Mouse (Mus musculus) CH12.LX (cell line): ENCODE data around the gene Samsn1. TPM values are rescaled to one million over a fixed set of nuclear protein-coding genes. Genes with fewer than 3 reads are reported as not detected.

Experiments
- DNase-seq: peaks from one replicate; pipeline ENCODE4 v3.0.0-alpha.2; 2013; ENCODE audit errors: extremely low read depth
- H3K27ac ChIP-seq: 2 replicates; pipeline ENCODE4 v1.5.1; 2012; ENCODE audit warnings: low read depth, mild to moderate bottlenecking, control low read depth, moderate library complexity; ENCODE audit not compliant: insufficient read depth
- H3K27me3 ChIP-seq: replicated peaks from 2 replicates; pipeline ENCODE3; 2012; ENCODE audit warnings: inconsistent platforms
- H3K36me3 ChIP-seq, 2 experiments: replicated peaks in 1 of 2; 2 replicates each; pipeline versions ENCODE3 to v1.6.1; 2012; ENCODE audit warnings: inconsistent platforms in 1 of 2, low read length in 1 of 2, mild to moderate bottlenecking in 1 of 2, mixed read lengths in 1 of 2, moderate library complexity in 1 of 2; ENCODE audit not compliant: control insufficient read depth in 1 of 2, insufficient read depth in 1 of 2
- H3K4me1 ChIP-seq, 2 experiments: 2 replicates each; pipeline ENCODE4 v1.6.1; 2012; ENCODE audit warnings: inconsistent platforms in 1 of 2, moderate library complexity in 1 of 2; ENCODE audit not compliant: insufficient read depth in 2 of 2, control insufficient read depth in 1 of 2
- H3K4me2 ChIP-seq: 2 replicates; pipeline ENCODE4 v1.6.1; 2012; ENCODE audit warnings: low read depth, mild to moderate bottlenecking, control low read depth; ENCODE audit not compliant: poor library complexity, insufficient read depth, severe bottlenecking
- H3K4me3 ChIP-seq, 3 experiments: fragments of 150-350 bp in 1 of 3; sonication (generic) in 1 of 3; replicated peaks in 1 of 3; 2 replicates each; pipeline versions ENCODE3 to v1.5.1; 2011 to 2012; ENCODE audit warnings: low read depth in 2 of 3, low read length in 2 of 3, mild to moderate bottlenecking in 2 of 3, moderate library complexity in 2 of 3, control low read depth in 1 of 3, improper control_type of control experiment in 1 of 3, inconsistent platforms in 1 of 3, mixed read lengths in 1 of 3; ENCODE audit not compliant: poor library complexity in 1 of 3
- H3K79me2 ChIP-seq: replicated peaks from 2 replicates; pipeline ENCODE4 v1.6.1; 2012; ENCODE audit warnings: mild to moderate bottlenecking, moderate library complexity; ENCODE audit not compliant: control insufficient read depth, poor library complexity, insufficient read depth, severe bottlenecking; ENCODE audit errors: extremely low read depth
- H3K9ac ChIP-seq: 2 replicates; pipeline ENCODE4 v1.6.1; 2012; ENCODE audit warnings: low read depth, mild to moderate bottlenecking, control low read depth, moderate library complexity; ENCODE audit not compliant: insufficient read depth
- H3K9me3 ChIP-seq: replicated peaks from 2 replicates; pipeline ENCODE3; 2012; ENCODE audit warnings: low read length, inconsistent platforms, mixed read lengths
- BHLHE40 ChIP-seq: IDR thresholded peaks from 2 replicates; pipeline ENCODE4 v1.6.1; 2011; ENCODE audit warnings: mild to moderate bottlenecking, low read depth, low read length, improper control_type of control experiment
- CHD1 ChIP-seq: IDR thresholded peaks from 2 replicates; pipeline ENCODE4 v1.6.1; 2012; ENCODE audit warnings: low read depth, low read length, improper control_type of control experiment, inconsistent platforms
- CTCF ChIP-seq, 2 experiments: IDR thresholded peaks in 1 of 2; conservative IDR thresholded peaks in 1 of 2; 2 replicates each; pipeline ENCODE4 v1.5.1; 2011 to 2012; ENCODE audit warnings: low read depth in 2 of 2, low read length in 2 of 2, improper control_type of control experiment in 1 of 2, inconsistent platforms in 1 of 2, mild to moderate bottlenecking in 1 of 2, moderate library complexity in 1 of 2
- ETS1 ChIP-seq: conservative IDR thresholded peaks from 2 replicates; pipeline ENCODE4 v1.6.1; 2012; ENCODE audit warnings: low read depth, mild to moderate bottlenecking, inconsistent platforms, low read length, improper control_type of control experiment, moderate library complexity
- HCFC1 ChIP-seq: IDR thresholded peaks from 2 replicates; pipeline ENCODE4 v1.6.1; 2012; ENCODE audit warnings: low read depth, mild to moderate bottlenecking, inconsistent platforms, low read length, improper control_type of control experiment
- JUND ChIP-seq: conservative IDR thresholded peaks from 2 replicates; pipeline ENCODE4 v1.6.1; 2011; ENCODE audit warnings: low read depth, low read length, improper control_type of control experiment
- MAFK ChIP-seq: IDR thresholded peaks from 2 replicates; pipeline ENCODE4 v1.6.1; 2011; ENCODE audit warnings: low read length, improper control_type of control experiment; ENCODE audit not compliant: insufficient replicate concordance
- MAZ ChIP-seq: IDR thresholded peaks from 2 replicates; pipeline ENCODE4 v1.6.1; 2012; ENCODE audit warnings: low read depth, mild to moderate bottlenecking, inconsistent platforms, low read length, improper control_type of control experiment, moderate library complexity
- MEF2A ChIP-seq: IDR thresholded peaks from 2 replicates; pipeline ENCODE4 v1.6.1; 2014; ENCODE audit warnings: low read depth, mild to moderate bottlenecking, inconsistent platforms, low read length, improper control_type of control experiment, borderline replicate concordance
- NELFE ChIP-seq: IDR thresholded peaks from 2 replicates; pipeline ENCODE4 v1.6.1; 2011; ENCODE audit warnings: low read depth, low read length, improper control_type of control experiment
- SIN3A ChIP-seq: IDR thresholded peaks from 2 replicates; pipeline ENCODE4 v1.6.1; 2012; ENCODE audit warnings: low read length, improper control_type of control experiment, inconsistent platforms
- SMC3 ChIP-seq: IDR thresholded peaks from 2 replicates; pipeline ENCODE4 v1.6.1; 2011; ENCODE audit warnings: low read depth, low read length, improper control_type of control experiment
- TCF12 ChIP-seq: IDR thresholded peaks from 2 replicates; pipeline ENCODE4 v1.6.1; 2014; ENCODE audit warnings: low read depth, mild to moderate bottlenecking, inconsistent platforms, low read length, improper control_type of control experiment
- USF1 ChIP-seq: IDR thresholded peaks from 2 replicates; pipeline ENCODE4 v1.6.1; 2014; ENCODE audit warnings: low read depth, mild to moderate bottlenecking, inconsistent platforms, low read length, improper control_type of control experiment
- ZKSCAN1 ChIP-seq: IDR thresholded peaks from 2 replicates; pipeline ENCODE4 v1.6.1; 2012; ENCODE audit warnings: low read depth, inconsistent platforms, low read length, improper control_type of control experiment, borderline replicate concordance
- ZMIZ1 ChIP-seq: IDR thresholded peaks from 2 replicates; pipeline ENCODE4 v1.6.1; 2012; ENCODE audit warnings: low read depth, mild to moderate bottlenecking, inconsistent platforms, low read length, improper control_type of control experiment
- dilution Hi-C: fragments of 300-500 bp; cut with MboI; formaldehyde crosslinking; loops from 2 replicates; pipeline ENCODE4 v1.14.3; 2020; ENCODE audit warnings: low sequenced_read_pairs; ENCODE audit not compliant: extremely low pct_unique_long_range_greater_than_20kb, extremely low pct_ligation_motif_present
- in situ Hi-C: fragments of 300-500 bp; cut with MboI; formaldehyde crosslinking; loops from 3 replicates; pipeline ENCODE4 v1.14.3; 2019; ENCODE audit warnings: low sequenced_read_pairs, low pct_ligation_motif_present, low pct_unique_long_range_greater_than_20kb, mixed read lengths
- polyA plus RNA-seq: library from polyadenylated mRNA; unstranded; fragments of >175 nt; gene quantifications from 2 replicates; pipeline ENCODE4 v1.2.1, GENCODE M21; 2012; ENCODE audit warnings: low read depth; ENCODE audit not compliant: insufficient read length
- total RNA-seq, 2 experiments: library from RNA; depleted of rRNA; stranded (reverse); fragments of 300-350 nt in 1 of 2; fragments of >200 nt in 1 of 2; gene quantifications; 2 replicates each; pipeline ENCODE4 v1.2.3; 2012 to 2014

Gene Samsn1
- total and polyA plus RNA-seq, 3 experiments: 27.7 to 76.9 (median 29.6) TPM

GRCm38 (mm10) chr16:75933357-75933756, 88.7 kb downstream of the Samsn1 start:
- H3K4me3 ChIP-seq: no peak overlapping the region
- no peaks in the 10 kb centered on the region for H3K27me3 ChIP-seq
- peaks cover 4 to 12% of the 10 kb centered on the region in 2 experiments; a peak in 3 of 4 replicates for H3K4me1 ChIP-seq
- no peaks in the 10 kb centered on the region for H3K36me3 ChIP-seq
- in situ Hi-C loops: no loop called here
- TF ChIP-seq SMC3: no peak
- TF ChIP-seq SIN3A: no peak
- no peak for TF ChIP-seq USF1
- no peak for TF ChIP-seq ZMIZ1
- TF ChIP-seq CTCF (conservative IDR thresholded peaks at IDR 0.05 in 1 of 2, IDR thresholded peaks at IDR 0.05 in 1 of 2; ENCODE audit: low read depth in 2 of 2, low read length in 2 of 2): no peak
- TF ChIP-seq HCFC1: no peak
- TF ChIP-seq JUND: no peak
- no peak for TF ChIP-seq MEF2A
- TF ChIP-seq BHLHE40: no peak
- no peak for TF ChIP-seq TCF12
- no peak for TF ChIP-seq MAZ
- no peak for TF ChIP-seq NELFE
- no peak for TF ChIP-seq CHD1
- TF ChIP-seq ZKSCAN1: no peak
- no peak for TF ChIP-seq MAFK
- no peak for TF ChIP-seq ETS1
- TF ChIP-seq, all 38 proteins: peak for 0
- H3K4me2 ChIP-seq: no peak overlapping the region
- H3K27ac ChIP-seq: no peak overlapping the region
- dilution Hi-C loops: no loop called here
- no peaks in the 10 kb centered on the region for H3K9me3 ChIP-seq
- no peak overlapping the region for H3K9ac ChIP-seq
- H3K79me2 ChIP-seq: no peaks in the 10 kb centered on the region
- DNase-seq: no peak

- in situ Hi-C loops (no loop called here), dilution Hi-C loops (no loop called here)
- H3K27me3 ChIP-seq: no peaks in the 10 kb centered on the region
- peaks cover 4 to 12% of the 10 kb centered on the region in 2 experiments; a peak in 3 of 4 replicates for H3K4me1 ChIP-seq
- TF ChIP-seq HCFC1: no peak
- peak overlapping the region; percentile 29 for H3K4me2 ChIP-seq
- no peak for DNase-seq
- H3K4me3 ChIP-seq: no peak overlapping the region
- no peaks in the 10 kb centered on the region for H3K79me2 ChIP-seq
- H3K9ac ChIP-seq: no peak overlapping the region
- no peak overlapping the region for H3K27ac ChIP-seq
- no peaks in the 10 kb centered on the region for H3K9me3 ChIP-seq
- no peaks in the 10 kb centered on the region for H3K36me3 ChIP-seq
Observed at GRCm38 (mm10) chr16:75930222-75930553, 91.9 kb downstream of the Samsn1 start.
